ENCODE assay signal across 8 mouse cellular contexts in genomic region chr11:70605024-70605566, GRCm38 (mm10). TPM values are rescaled to one million over a fixed set of nuclear protein-coding genes. Genes with fewer than 3 reads are reported as not detected.
DNase-seq lines count a peak whose midpoint lies in the region; ATAC-seq and TF ChIP-seq lines count a peak whose summit lies in the region.
"Had no signal": no experiment of that assay in that cellular context is flagged by ENCODE, and none has a peak within 500 bp of the region (broad histone marks: within the 10 kb centered on the region; RNA-seq: fewer than 3 reads in every experiment).

No protein-coding gene starts in this region.

- no peak overlapping the region for H3K4me3 ChIP-seq in CH12.LX (replicated peaks in 1 of 3; ENCODE audit: low read depth in 2 of 3, low read length in 2 of 3, poor library complexity in 1 of 3)
- H3K4me3 ChIP-seq in heart, embryonic 10.5 days: no peak overlapping the region
- H3K4me3 ChIP-seq in small intestine, adult 2 months (ENCODE audit: low read depth, low read length): no peak overlapping the region

- H3K9ac ChIP-seq in CH12.LX (ENCODE audit: insufficient read depth, low read depth): no peak overlapping the region

- WGBS in heart, embryonic 10.5 days: 59% methylated on average over 14 of the region's 14 CpGs
- 61% methylated on average over 14 of the region's 14 CpGs for WGBS in small intestine, adult 2 months

- dilution Hi-C loops in CH12.LX (cut with MboI; ENCODE audit: extremely low pct_ligation_motif_present, extremely low pct_unique_long_range_greater_than_20kb, low sequenced_read_pairs): no loop called here

- no peak; the same call in none of the 2 replicates for TF ChIP-seq RAD21 in CH12.LX (IDR thresholded peaks at IDR 0.05; ENCODE audit: low read depth, low read length)

- no peaks in the 10 kb centered on the region for H3K79me2 ChIP-seq in CH12.LX (replicated peaks; ENCODE audit: control insufficient read depth, extremely low read depth, insufficient read depth, poor library complexity, severe bottlenecking)

- DNase-seq in CH12.LX (ENCODE audit: extremely low read depth): peak; percentile 84
- DNase-seq in adrenal gland, adult (ENCODE audit: inconsistent age in 2 of 2, low spot score in 1 of 2): peak; percentile 76 to 92
- peak; percentile 85 for DNase-seq in heart, embryonic 10.5 days (ENCODE audit: low spot score)
- DNase-seq in layer of hippocampus, postnatal 25 days (ENCODE audit: extremely low spot score in 1 of 2, low spot score in 1 of 2): peak; percentile 49 to 68

- H3K4me2 ChIP-seq in CH12.LX (ENCODE audit: insufficient read depth, low read depth, poor library complexity, severe bottlenecking): no peak overlapping the region

- ATAC-seq in common myeloid progenitor, adult 5-6 weeks (replicated peaks; ENCODE audit: low read depth, poor library complexity, severe bottlenecking): peak; percentile 63; the same call in 1 of the 2 replicates
- ATAC-seq in megakaryocyte-erythroid progenitor cell, adult 5-6 weeks (replicated peaks; ENCODE audit: low FRiP score, low TSS enrichment, poor library complexity, severe bottlenecking): peak; percentile 76

- H3K36me3 ChIP-seq in CH12.LX (replicated peaks in 1 of 2; ENCODE audit: control insufficient read depth in 1 of 2, insufficient read depth in 1 of 2, low read length in 1 of 2): peaks cover 80 to 96% of the 10 kb centered on the region in 2 experiments
- peaks cover 87% of the 10 kb centered on the region for H3K36me3 ChIP-seq in heart, embryonic 10.5 days
- peaks cover 53% of the 10 kb centered on the region for H3K36me3 ChIP-seq in small intestine, adult 2 months (ENCODE audit: control insufficient read depth, insufficient read depth, low read length)

- no peaks in the 10 kb centered on the region for H3K27me3 ChIP-seq in CH12.LX (replicated peaks)
- no peaks in the 10 kb centered on the region for H3K27me3 ChIP-seq in heart, embryonic 10.5 days (ENCODE audit: insufficient read depth, poor library complexity, severe bottlenecking)
- no peaks in the 10 kb centered on the region for H3K27me3 ChIP-seq in small intestine, adult 2 months (ENCODE audit: control insufficient read depth, insufficient read depth, low read length)

- peaks cover 0 to 18% of the 10 kb centered on the region in 2 experiments; a peak in 3 of 4 replicates for H3K4me1 ChIP-seq in CH12.LX (ENCODE audit: control insufficient read depth in 1 of 2, insufficient read depth in 2 of 2)
- H3K4me1 ChIP-seq in heart, embryonic 10.5 days: peaks cover 5% of the 10 kb centered on the region; the same call in 1 of the 2 replicates
- H3K4me1 ChIP-seq in small intestine, adult 2 months (ENCODE audit: control insufficient read depth, insufficient read depth, insufficient read length, low read length): peaks cover 5% of the 10 kb centered on the region

- no peak for TF ChIP-seq POLR2A in CH12.LX (IDR thresholded peaks at IDR 0.05; ENCODE audit: low read depth, low read length)
- TF ChIP-seq POLR2A in small intestine, adult 2 months (IDR thresholded peaks at IDR 0.05; ENCODE audit: low read depth, low read length): no peak

- TF ChIP-seq CTCF in CH12.LX (conservative IDR thresholded peaks at IDR 0.05 in 1 of 2, IDR thresholded peaks at IDR 0.05 in 1 of 2; ENCODE audit: low read depth in 2 of 2, low read length in 2 of 2): peak; percentile 97 to 99
- TF ChIP-seq CTCF in small intestine, adult 2 months (IDR thresholded peaks at IDR 0.05; ENCODE audit: extremely low read depth, insufficient read length, insufficient replicate concordance, low read depth, low read length): peak; percentile 85; the same call in 1 of the 2 replicates

- in situ Hi-C loops in CH12.LX (cut with MboI; ENCODE audit: low pct_ligation_motif_present, low pct_unique_long_range_greater_than_20kb, low sequenced_read_pairs): loop anchor here (5.0 to 25.0 kb wide), 2 partner anchors 88 to 368 kb away; partner anchors contain the start of genes 0610010K14Rik, Bcl6b, Gltpd2 and Gm21988

- H3K9me3 ChIP-seq in CH12.LX (replicated peaks; ENCODE audit: low read length): no peaks in the 10 kb centered on the region
- no peaks in the 10 kb centered on the region for H3K9me3 ChIP-seq in heart, embryonic 10.5 days

- H3K27ac ChIP-seq in CH12.LX (ENCODE audit: insufficient read depth, low read depth): no peak overlapping the region
- no peak overlapping the region for H3K27ac ChIP-seq in heart, embryonic 10.5 days
- no peak overlapping the region for H3K27ac ChIP-seq in small intestine, adult 2 months (ENCODE audit: insufficient read depth, low read depth, low read length)

- no peak for TF ChIP-seq EP300 in CH12.LX (IDR thresholded peaks at IDR 0.05; ENCODE audit: low read length)

TF ChIP-seq in CH12.LX, 34 proteins besides CTCF, POLR2A, EP300 and RAD21 (continues in another document):
- TF ChIP-seq SMC3 (IDR thresholded peaks at IDR 0.05; ENCODE audit: low read depth, low read length) (peak; percentile 99), MEF2A (IDR thresholded peaks at IDR 0.05; ENCODE audit: borderline replicate concordance, low read depth, low read length) (peak; percentile 29; the same call in 1 of the 2 replicates), MYC (IDR thresholded peaks at IDR 0.05; ENCODE audit: low read depth, low read length) (peak; percentile 76), GABPA (IDR thresholded peaks at IDR 0.05; ENCODE audit: insufficient replicate concordance, low read depth, low read length) (no peak), PAX5 (IDR thresholded peaks at IDR 0.05; ENCODE audit: low read length) (no peak), JUN (IDR thresholded peaks at IDR 0.05; ENCODE audit: insufficient read depth, low read depth, low read length) (no peak), CHD2 (IDR thresholded peaks at IDR 0.05; ENCODE audit: low read length) (no peak), MAX (IDR thresholded peaks at IDR 0.05; ENCODE audit: low read length) (0 out of 2 replicates have a peak, but pooled peaks have one; percentile 12), ETS1 (conservative IDR thresholded peaks at IDR 0.05; ENCODE audit: low read depth, low read length) (no peak), TCF12 (IDR thresholded peaks at IDR 0.05; ENCODE audit: low read depth, low read length) (no peak), MAZ (IDR thresholded peaks at IDR 0.05; ENCODE audit: low read depth, low read length) (no peak), ZC3H11A (IDR thresholded peaks at IDR 0.05; ENCODE audit: low read depth, low read length) (peak; percentile 95), ZNF384 (IDR thresholded peaks at IDR 0.05; ENCODE audit: low read depth, low read length) (peak; percentile 45; the same call in 1 of the 2 replicates)

RNA-seq across cellular contexts. Expression of gene 4930544D05Rik, which starts 10.6 kb away (rescaled TPM):
- 0.17 TPM in 1 of 2 replicates, not detected in the other for total RNA-seq in CH12.LX (2012; rRNA removed)
- not detected in 2 replicates for total RNA-seq in CH12.LX (2014; rRNA removed)
- polyA plus RNA-seq in CH12.LX (2012; ENCODE audit: insufficient read length, low read depth): not detected in 2 replicates
- total RNA-seq in common myeloid progenitor, adult 5-6 weeks (2017): not detected in 2 replicates
- not detected in 2 replicates for polyA plus RNA-seq in heart, embryonic 10.5 days (2016; fragmentation: Nextera tagmentation; extraction: Ambion mirVana)
- under 1 TPM in 1 of 2 experiments, not detected in 1; 0.66 TPM for total RNA-seq in layer of hippocampus, postnatal 25 days (2021)
- total RNA-seq in megakaryocyte-erythroid progenitor cell, adult 5-6 weeks (2014; fragmentation: Nextera tagmentation): not detected in 2 replicates
- total RNA-seq in megakaryocyte-erythroid progenitor cell, adult 5-6 weeks (2017): not detected in 2 replicates
- not detected in 2 replicates for polyA plus RNA-seq in small intestine, adult 2 months (2012; rRNA removed)
- total RNA-seq: left cerebral cortex, postnatal 36 days had no signal

RNA-seq across cellular contexts. Expression of gene Chrne, which starts 13.9 kb away (rescaled TPM):
- total RNA-seq in CH12.LX (2012; rRNA removed): not detected in 2 replicates
- total RNA-seq in CH12.LX (2014; rRNA removed): not detected in 2 replicates
- polyA plus RNA-seq in CH12.LX (2012; ENCODE audit: insufficient read length, low read depth): not detected in 2 replicates
- total RNA-seq in common myeloid progenitor, adult 5-6 weeks (2017): 0.37 TPM in 1 of 2 replicates, not detected in the other
- polyA plus RNA-seq in heart, embryonic 10.5 days (2016; fragmentation: Nextera tagmentation; extraction: Ambion mirVana): not detected in 2 replicates
- total RNA-seq in layer of hippocampus, postnatal 25 days (2021): under 1 TPM in 1 of 2 experiments, not detected in 1; 0.44 TPM
- total RNA-seq in megakaryocyte-erythroid progenitor cell, adult 5-6 weeks (2014; fragmentation: Nextera tagmentation): 3.0 TPM in 1 of 2 replicates, not detected in the other
- total RNA-seq in megakaryocyte-erythroid progenitor cell, adult 5-6 weeks (2017): not detected in 2 replicates
- 0.06 TPM in 1 of 2 replicates, not detected in the other for polyA plus RNA-seq in small intestine, adult 2 months (2012; rRNA removed)
- total RNA-seq: left cerebral cortex, postnatal 36 days had no signal

RNA-seq across cellular contexts. Expression of gene Gp1ba, which starts 33.8 kb away (rescaled TPM):
- total RNA-seq in CH12.LX (2012; rRNA removed) (0.25 TPM in 2 replicates), CH12.LX (2014; rRNA removed) (not detected in 2 replicates)
- polyA plus RNA-seq in CH12.LX (2012; ENCODE audit: insufficient read length, low read depth): 0.84 and 1.1 TPM in 2 replicates
- total RNA-seq in common myeloid progenitor, adult 5-6 weeks (2017): 0.58 and 3.2 TPM in 2 replicates
- 1.6 and 1.9 TPM in 2 replicates for polyA plus RNA-seq in heart, embryonic 10.5 days (2016; fragmentation: Nextera tagmentation; extraction: Ambion mirVana)
- not detected for total RNA-seq in layer of hippocampus, postnatal 25 days (2021)
- 3.6 and 10.4 TPM in 2 replicates for total RNA-seq in megakaryocyte-erythroid progenitor cell, adult 5-6 weeks (2014; fragmentation: Nextera tagmentation)
- 0.50 and 0.85 TPM in 2 replicates for total RNA-seq in megakaryocyte-erythroid progenitor cell, adult 5-6 weeks (2017)
- 0.04 and 0.22 TPM in 2 replicates for polyA plus RNA-seq in small intestine, adult 2 months (2012; rRNA removed)
- total RNA-seq: left cerebral cortex, postnatal 36 days had no signal

RNA-seq across cellular contexts. Expression of gene Rnf167, which starts 41.9 kb away (rescaled TPM):
- total RNA-seq in CH12.LX (2012; rRNA removed) (23.5 and 24.0 TPM in 2 replicates), CH12.LX (2014; rRNA removed) (24.1 and 25.5 TPM in 2 replicates)
- polyA plus RNA-seq in CH12.LX (2012; ENCODE audit: insufficient read length, low read depth): 28.0 and 31.7 TPM in 2 replicates
- 56.9 and 65.8 TPM in 2 replicates for total RNA-seq in common myeloid progenitor, adult 5-6 weeks (2017)
- polyA plus RNA-seq in heart, embryonic 10.5 days (2016; fragmentation: Nextera tagmentation; extraction: Ambion mirVana): 68.3 and 74.4 TPM in 2 replicates
- total RNA-seq in layer of hippocampus, postnatal 25 days (2021): 10 to 100 TPM; 86.9 to 87.6 TPM
- 92.8 and 95.5 TPM in 2 replicates for total RNA-seq in megakaryocyte-erythroid progenitor cell, adult 5-6 weeks (2014; fragmentation: Nextera tagmentation)
- 42.3 and 53.4 TPM in 2 replicates for total RNA-seq in megakaryocyte-erythroid progenitor cell, adult 5-6 weeks (2017)
- polyA plus RNA-seq in small intestine, adult 2 months (2012; rRNA removed): 43.0 and 114 TPM in 2 replicates

RNA-seq across cellular contexts. Expression of gene Slc25a11, which starts 42.2 kb away (rescaled TPM):
- 96.9 and 99.0 TPM in 2 replicates for total RNA-seq in CH12.LX (2012; rRNA removed)
- total RNA-seq in CH12.LX (2014; rRNA removed): 121 and 135 TPM in 2 replicates
- polyA plus RNA-seq in CH12.LX (2012; ENCODE audit: insufficient read length, low read depth): 127 and 132 TPM in 2 replicates
- total RNA-seq in common myeloid progenitor, adult 5-6 weeks (2017): 52.5 and 60.6 TPM in 2 replicates
- 207 and 246 TPM in 2 replicates for polyA plus RNA-seq in heart, embryonic 10.5 days (2016; fragmentation: Nextera tagmentation; extraction: Ambion mirVana)
- total RNA-seq in layer of hippocampus, postnatal 25 days (2021): 100 to 1,000 TPM; 127 to 129 TPM
- 62.3 and 63.1 TPM in 2 replicates for total RNA-seq in megakaryocyte-erythroid progenitor cell, adult 5-6 weeks (2014; fragmentation: Nextera tagmentation)
- 33.1 and 36.2 TPM in 2 replicates for total RNA-seq in megakaryocyte-erythroid progenitor cell, adult 5-6 weeks (2017)
- polyA plus RNA-seq in small intestine, adult 2 months (2012; rRNA removed): 109 and 147 TPM in 2 replicates
